Mouse (Mus musculus) embryonic facial prominence, embryonic 11.5 days (tissue): ENCODE measurements at regions not wholly inside any gene's neighbourhood (a gene's known extent, or its start where the extent isn't known, plus 50 kb on each side); places are given as distances from the start of the nearest gene placed in this dataset.
A peak's percentile ranks its signal among the peaks of the same experiment; 100 is the strongest.

Source experiments
- ATAC-seq: fragments of 200-750 bp; cut with Nextera tagmentation; replicated peaks from 2 replicates; pipeline ENCODE4 v1.8.0; 2017; ENCODE audit warnings: low read depth; ENCODE audit not compliant: insufficient number of reproducible peaks, low FRiP score, low TSS enrichment
- DNase-seq: peaks from one replicate; pipeline ENCODE4 v3.0.0-alpha.2; 2015; ENCODE audit warnings: low spot score
- H3K27ac ChIP-seq: fragments of 300-500 bp; sonication (generic); replicated peaks from 2 replicates; pipeline ENCODE4 v1.5.1; 2014; ENCODE audit warnings: mild to moderate bottlenecking, low read depth, low read length, control low read depth
- H3K27me3 ChIP-seq: fragments of 300-500 bp; sonication (generic); 2 replicates; pipeline ENCODE4 v1.6.1; 2014; ENCODE audit warnings: mild to moderate bottlenecking, low read length, moderate library complexity, mixed read lengths; ENCODE audit not compliant: control insufficient read depth, insufficient read depth
- H3K36me3 ChIP-seq: fragments of 300-500 bp; sonication (generic); replicated peaks from 2 replicates; pipeline ENCODE4 v1.6.1; 2014; ENCODE audit warnings: low read depth, mild to moderate bottlenecking, low read length, moderate library complexity, mixed read lengths; ENCODE audit not compliant: control insufficient read depth, insufficient read depth
- H3K4me1 ChIP-seq: fragments of 300-500 bp; sonication (generic); 2 replicates; pipeline ENCODE4 v1.6.1; 2014; ENCODE audit warnings: low read length, mixed read lengths; ENCODE audit not compliant: control insufficient read depth, insufficient read depth
- H3K4me2 ChIP-seq: fragments of 300-500 bp; sonication (generic); 2 replicates; pipeline ENCODE4 v1.6.1; 2014; ENCODE audit warnings: low read depth, mild to moderate bottlenecking, control low read depth, low read length, moderate library complexity
- H3K4me3 ChIP-seq: fragments of 300-500 bp; sonication (generic); 2 replicates; pipeline ENCODE4 v1.5.1; 2014; ENCODE audit warnings: low read depth, low read length, control low read depth
- H3K9ac ChIP-seq: fragments of 300-500 bp; sonication (generic); replicated peaks from 2 replicates; pipeline ENCODE4 v1.6.1; 2014; ENCODE audit warnings: mild to moderate bottlenecking, control low read depth, low read length
- H3K9me3 ChIP-seq: fragments of 300-500 bp; sonication (generic); replicated peaks from 2 replicates; pipeline ENCODE4 v1.6.1; 2016; ENCODE audit warnings: mild to moderate bottlenecking, low read length, inconsistent platforms, mixed read lengths; ENCODE audit not compliant: control insufficient read depth
- WGBS: fragments of 180-500 bp; shearing (Covaris S2); extraction: QIAGEN DNeasy Blood & Tissue Kit; methylation state at CpG from one replicate; pipeline ENCODE4 v1.1.7; 2014; 5-methylcytosine and 5-hydroxymethylcytosine counted together

DNA sequence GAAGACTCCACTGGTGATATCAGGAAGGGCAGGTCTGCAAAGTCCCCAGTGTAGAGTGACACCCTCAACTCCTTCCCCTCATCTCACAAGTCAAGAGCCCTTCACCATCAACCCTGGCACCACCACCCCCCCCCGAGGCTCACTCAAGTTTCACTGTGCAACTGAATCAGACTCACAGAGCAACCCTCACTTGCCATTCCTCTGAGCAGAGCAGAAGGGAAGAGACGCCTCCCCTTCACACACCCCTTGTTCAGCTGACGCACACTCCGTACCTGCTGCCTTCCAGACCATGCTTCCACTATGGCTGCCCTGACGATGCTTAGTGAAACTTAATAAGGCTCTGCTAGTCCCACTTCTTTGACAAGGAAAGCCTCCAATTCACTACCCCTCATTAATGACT, 174.4 kb upstream of the Irf2bp2 start:
- no peaks in the 10 kb centered on the region for H3K36me3 ChIP-seq
- no peak overlapping the region for H3K4me2 ChIP-seq
- WGBS = 92% methylated on average over 5 of the region's 5 CpGs
- no peak overlapping the region for H3K27ac ChIP-seq
- ATAC-seq = no peak
- no peak overlapping the region for H3K9ac ChIP-seq
- DNase-seq = no peak
- no peak overlapping the region for H3K4me3 ChIP-seq
- H3K9me3 ChIP-seq = no peaks in the 10 kb centered on the region
- no peaks in the 10 kb centered on the region for H3K27me3 ChIP-seq
- no peaks in the 10 kb centered on the region for H3K4me1 ChIP-seq

GRCm38 (mm10) chr8:126767341-126767740, 173.6 kb upstream of the Irf2bp2 start:
- H3K9me3 ChIP-seq = no peaks in the 10 kb centered on the region
- no peaks in the 10 kb centered on the region for H3K36me3 ChIP-seq
- no peaks in the 10 kb centered on the region for H3K4me1 ChIP-seq
- 97% methylated on average over 3 of the region's 3 CpGs for WGBS
- H3K27me3 ChIP-seq = no peaks in the 10 kb centered on the region
- no peak for DNase-seq
- no peak overlapping the region for H3K9ac ChIP-seq
- ATAC-seq = no peak
- H3K4me3 ChIP-seq = no peak overlapping the region
- H3K4me2 ChIP-seq = no peak overlapping the region
- H3K27ac ChIP-seq = no peak overlapping the region

DNA sequence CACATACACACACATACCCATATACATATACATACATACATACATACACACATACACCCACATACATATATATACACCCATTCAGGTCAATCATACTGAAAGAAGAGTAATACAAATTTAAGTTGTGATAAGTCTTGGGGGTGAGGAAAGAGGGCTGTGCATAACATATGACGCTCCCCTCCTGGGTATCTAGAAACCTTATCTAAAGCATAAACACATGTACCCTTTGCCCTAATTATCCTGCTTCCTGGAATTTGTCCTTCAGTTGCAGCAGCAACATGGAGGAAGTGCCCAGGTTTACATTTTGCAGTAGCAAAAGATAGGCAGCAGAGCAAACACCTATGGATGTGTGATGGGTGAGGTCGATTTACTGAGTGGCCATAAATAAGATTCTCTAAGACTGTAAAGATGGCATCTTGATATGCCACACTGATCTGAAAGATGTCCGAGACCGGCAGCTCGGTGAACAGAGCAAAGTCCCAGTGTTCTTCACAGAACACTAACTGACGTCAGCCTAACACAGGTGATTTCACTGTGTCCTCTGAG, 172.0 kb upstream of the Irf2bp2 start:
- Histone ChIP-seq H3K4me1 (no peaks in the 10 kb centered on the region), H3K27me3 (no peaks in the 10 kb centered on the region), H3K27ac (no peak overlapping the region), H3K4me3 (no peak overlapping the region), H3K36me3 (no peaks in the 10 kb centered on the region), H3K4me2 (no peak overlapping the region), H3K9me3 (no peaks in the 10 kb centered on the region), H3K9ac (no peak overlapping the region)
- no peak for ATAC-seq
- WGBS = 78% methylated on average over 6 of the region's 6 CpGs
- DNase-seq = no peak

- no peak overlapping the region for H3K4me3 ChIP-seq
- DNase-seq = no peak
- no peak for ATAC-seq
- H3K36me3 ChIP-seq = no peaks in the 10 kb centered on the region
- H3K27ac ChIP-seq = no peak overlapping the region
- H3K9me3 ChIP-seq = no peaks in the 10 kb centered on the region
- no peaks in the 10 kb centered on the region for H3K27me3 ChIP-seq
- WGBS = 92% methylated on average over 7 of the region's 7 CpGs
- H3K4me1 ChIP-seq = no peaks in the 10 kb centered on the region
- no peak overlapping the region for H3K4me2 ChIP-seq
- no peak overlapping the region for H3K9ac ChIP-seq
These were observed 169.8 kb upstream of the Irf2bp2 start for GRCm38 (mm10) chr8:126763600-126763999.

DNA sequence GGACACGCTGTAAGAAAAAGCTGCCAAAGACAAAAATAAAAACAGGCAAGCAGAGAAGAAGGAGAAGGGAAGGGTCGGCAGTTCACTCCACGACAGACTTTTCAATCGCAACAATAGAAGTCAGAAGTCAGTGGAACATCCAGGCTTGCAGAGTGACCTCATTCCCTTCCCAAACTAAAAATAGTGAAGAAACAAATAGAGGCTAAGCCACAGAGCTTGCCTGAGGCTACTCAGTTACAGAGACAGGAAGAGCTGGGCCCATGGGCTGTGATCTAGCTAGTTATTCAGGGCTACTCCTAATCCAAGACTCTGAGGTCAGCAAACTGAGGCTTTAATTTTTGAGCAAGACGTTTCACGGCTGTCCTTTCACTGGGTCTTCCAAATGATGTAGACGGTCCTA, 165.9 kb upstream of the Irf2bp2 start:
- WGBS = 53% methylated on average over 7 of the region's 7 CpGs

DNA sequence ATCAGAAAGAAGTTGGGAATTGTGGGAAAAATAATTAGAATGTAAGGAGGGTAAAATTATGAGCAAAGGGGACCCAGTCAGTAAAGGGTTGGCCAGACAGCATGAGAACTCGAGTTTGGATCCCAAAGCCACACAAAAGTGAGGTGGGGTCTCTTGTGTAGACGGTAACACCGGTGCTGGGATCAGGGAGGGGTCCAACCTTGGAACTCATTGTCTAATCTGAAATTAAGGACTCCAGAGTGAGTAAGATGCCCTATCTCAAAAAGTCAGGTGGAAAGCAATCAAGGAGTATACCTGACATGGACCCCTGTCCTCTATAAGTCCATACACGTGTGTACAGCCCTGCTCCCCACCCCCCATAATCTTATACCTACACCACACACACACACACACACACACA, 165.2 kb upstream of the Irf2bp2 start:
- Histone ChIP-seq H3K9me3 (no peaks in the 10 kb centered on the region), H3K27ac (no peak overlapping the region), H3K27me3 (no peaks in the 10 kb centered on the region), H3K4me3 (no peak overlapping the region), H3K36me3 (no peaks in the 10 kb centered on the region), H3K9ac (no peak overlapping the region), H3K4me1 (no peaks in the 10 kb centered on the region), H3K4me2 (no peak overlapping the region)
- WGBS = 81% methylated on average over 4 of the region's 4 CpGs
- no peak for DNase-seq
- ATAC-seq = no peak

More for the DNA sequence above, 165.9 kb upstream of the Irf2bp2 start:
- Histone ChIP-seq H3K27ac (no peak overlapping the region), H3K4me1 (no peaks in the 10 kb centered on the region), H3K9me3 (no peaks in the 10 kb centered on the region), H3K27me3 (no peaks in the 10 kb centered on the region), H3K4me3 (no peak overlapping the region), H3K9ac (no peak overlapping the region), H3K4me2 (no peak overlapping the region), H3K36me3 (no peaks in the 10 kb centered on the region)
- DNase-seq (peak; percentile 14), ATAC-seq (no peak)

DNA sequence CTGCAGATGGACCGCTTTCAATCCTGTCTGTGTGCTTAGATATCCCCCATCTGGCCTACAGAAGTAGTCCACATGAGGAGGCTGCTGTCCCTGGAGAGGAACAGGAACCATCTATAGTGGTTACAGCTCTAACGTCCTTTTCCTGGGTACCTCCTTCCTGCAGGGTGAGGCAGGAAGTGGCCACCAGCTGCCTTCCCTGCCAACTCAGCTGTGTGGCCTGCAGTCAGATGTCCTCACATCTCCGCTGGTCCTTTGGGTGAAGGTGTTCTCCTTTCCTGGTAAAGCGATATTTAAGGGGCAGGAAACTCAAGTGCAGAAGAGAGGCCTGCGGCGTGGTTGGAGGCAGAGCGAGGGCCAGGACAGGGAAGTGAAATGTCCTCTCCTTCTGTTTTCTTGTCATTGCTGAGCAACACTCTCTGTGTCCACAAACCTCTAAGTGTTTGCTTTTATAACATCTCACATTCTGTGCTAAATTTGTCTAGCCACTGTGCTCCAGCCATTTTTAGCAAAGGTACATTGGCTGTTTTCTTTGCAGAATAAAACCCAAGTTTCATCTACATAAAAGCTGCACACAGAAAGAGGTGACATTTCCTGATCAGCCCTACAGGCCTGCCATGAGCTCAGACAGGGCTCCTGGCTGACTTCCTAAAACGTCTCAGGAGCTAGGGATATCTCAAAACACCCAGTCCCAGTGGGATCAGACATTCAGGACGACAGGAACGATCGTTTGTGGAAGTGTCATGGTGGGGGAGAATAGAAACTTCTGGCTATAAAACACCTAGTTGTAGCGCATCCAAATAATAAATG, 164.4 kb upstream of the Irf2bp2 start:
- no peaks in the 10 kb centered on the region for H3K9me3 ChIP-seq
- H3K4me3 ChIP-seq = no peak overlapping the region
- no peaks in the 10 kb centered on the region for H3K27me3 ChIP-seq
- H3K27ac ChIP-seq = no peak overlapping the region
- H3K4me2 ChIP-seq = no peak overlapping the region
- H3K9ac ChIP-seq = no peak overlapping the region
- H3K36me3 ChIP-seq = no peaks in the 10 kb centered on the region
- no peak; the same call in 1 of the 2 replicates for ATAC-seq
- 79% methylated on average over 12 of the region's 12 CpGs for WGBS
- H3K4me1 ChIP-seq = no peaks in the 10 kb centered on the region
- DNase-seq = no peak

DNA sequence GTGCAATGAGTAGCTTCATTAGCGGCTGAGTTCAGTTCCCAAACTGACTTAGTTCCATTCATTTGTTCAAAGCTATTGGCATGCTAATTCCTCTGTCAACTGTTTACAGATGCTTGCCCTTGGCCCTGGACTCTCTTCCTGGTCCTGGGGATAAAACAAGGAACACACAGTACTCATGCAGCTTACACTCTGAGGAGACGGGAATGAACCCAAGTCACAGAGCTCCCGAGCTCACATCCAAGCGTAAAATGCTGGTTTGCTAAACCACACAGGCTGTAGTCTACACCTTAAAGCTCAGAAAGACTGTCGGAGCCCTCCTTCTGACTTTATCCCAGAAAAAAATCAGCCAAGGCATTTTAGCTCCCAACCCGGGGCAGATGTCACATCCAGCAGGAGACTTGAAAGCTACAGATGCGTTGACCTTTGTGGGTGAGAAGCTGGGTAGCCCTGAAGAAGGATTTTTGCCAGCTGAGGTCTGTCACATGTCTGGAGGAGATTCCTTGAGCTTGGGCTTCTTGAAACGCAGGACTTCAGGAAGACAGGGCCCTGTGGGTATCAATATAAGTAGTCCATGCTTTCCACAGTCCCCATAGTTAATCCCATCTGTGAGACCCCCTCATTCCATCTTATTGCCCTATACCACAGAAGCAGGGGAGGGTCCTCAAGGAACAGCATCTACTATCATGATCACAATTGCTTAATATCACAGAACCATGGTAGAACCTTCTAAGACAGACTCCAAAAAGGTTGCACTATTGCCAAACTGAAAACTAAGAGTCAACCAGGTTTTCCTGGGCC, 162.7 kb upstream of the Irf2bp2 start:
- DNase-seq = no peak
- WGBS = 69% methylated on average over 8 of the region's 8 CpGs
- Histone ChIP-seq H3K4me2 (no peak overlapping the region), H3K9ac (no peak overlapping the region), H3K4me3 (no peak overlapping the region), H3K27me3 (no peaks in the 10 kb centered on the region), H3K36me3 (no peaks in the 10 kb centered on the region), H3K4me1 (no peaks in the 10 kb centered on the region), H3K27ac (no peak overlapping the region), H3K9me3 (no peaks in the 10 kb centered on the region)
- ATAC-seq = no peak
